Mouse (Mus musculus) mouse embryonic stem cell (cell line): Measurements from ENCODE around the gene Sept9.
"Not testable (repeated sequence)": the region's sequence is repeated elsewhere in the genome, so short reads cannot be mapped to it uniquely, and the experiment has no call there.

Experiments
- in situ Hi-C, 2 experiments: fragments of 300-500 bp; cut with MboI; formaldehyde crosslinking; loops; 1 replicate in 1 of 2; 3 replicates in 1 of 2; pipeline ENCODE4 v1.14.3; 2019 to 2020; ENCODE audit warnings: low sequenced_read_pairs in 2 of 2, low pct_unique_long_range_greater_than_20kb in 1 of 2, mixed read lengths in 1 of 2; ENCODE audit not compliant: unreplicated experiment in 1 of 2

Gene Sept9

GRCm38 (mm10) chr11:117324718-117325117, 125.3 kb downstream of the Sept9 start:
- in situ Hi-C loops, result not testable (repeated sequence)

GRCm38 (mm10) chr11:117325131-117325467, 125.6 kb downstream of the Sept9 start:
- in situ Hi-C loops, result no loop called here

- in situ Hi-C loops, result no loop called here
Observed at GRCm38 (mm10) chr11:117325468-117326139, 126.1 kb downstream of the Sept9 start.

GRCm38 (mm10) chr11:117326140-117326725, 126.8 kb downstream of the Sept9 start:
- in situ Hi-C loops, result no loop called here

- in situ Hi-C loops, result no loop called here
Observed at GRCm38 (mm10) chr11:117326867-117327600, 127.6 kb downstream of the Sept9 start.

- in situ Hi-C loops, result no loop called here
Observed at GRCm38 (mm10) chr11:117327633-117328032, 128.2 kb downstream of the Sept9 start.

- in situ Hi-C loops, result no loop called here
Observed at GRCm38 (mm10) chr11:117330076-117330950, 130.9 kb downstream of the Sept9 start.

GRCm38 (mm10) chr11:117330951-117331254, 131.4 kb downstream of the Sept9 start:
- in situ Hi-C loops, result no loop called here

GRCm38 (mm10) chr11:117331361-117332241, 132.1 kb downstream of the Sept9 start:
- in situ Hi-C loops, result no loop called here

DNA sequence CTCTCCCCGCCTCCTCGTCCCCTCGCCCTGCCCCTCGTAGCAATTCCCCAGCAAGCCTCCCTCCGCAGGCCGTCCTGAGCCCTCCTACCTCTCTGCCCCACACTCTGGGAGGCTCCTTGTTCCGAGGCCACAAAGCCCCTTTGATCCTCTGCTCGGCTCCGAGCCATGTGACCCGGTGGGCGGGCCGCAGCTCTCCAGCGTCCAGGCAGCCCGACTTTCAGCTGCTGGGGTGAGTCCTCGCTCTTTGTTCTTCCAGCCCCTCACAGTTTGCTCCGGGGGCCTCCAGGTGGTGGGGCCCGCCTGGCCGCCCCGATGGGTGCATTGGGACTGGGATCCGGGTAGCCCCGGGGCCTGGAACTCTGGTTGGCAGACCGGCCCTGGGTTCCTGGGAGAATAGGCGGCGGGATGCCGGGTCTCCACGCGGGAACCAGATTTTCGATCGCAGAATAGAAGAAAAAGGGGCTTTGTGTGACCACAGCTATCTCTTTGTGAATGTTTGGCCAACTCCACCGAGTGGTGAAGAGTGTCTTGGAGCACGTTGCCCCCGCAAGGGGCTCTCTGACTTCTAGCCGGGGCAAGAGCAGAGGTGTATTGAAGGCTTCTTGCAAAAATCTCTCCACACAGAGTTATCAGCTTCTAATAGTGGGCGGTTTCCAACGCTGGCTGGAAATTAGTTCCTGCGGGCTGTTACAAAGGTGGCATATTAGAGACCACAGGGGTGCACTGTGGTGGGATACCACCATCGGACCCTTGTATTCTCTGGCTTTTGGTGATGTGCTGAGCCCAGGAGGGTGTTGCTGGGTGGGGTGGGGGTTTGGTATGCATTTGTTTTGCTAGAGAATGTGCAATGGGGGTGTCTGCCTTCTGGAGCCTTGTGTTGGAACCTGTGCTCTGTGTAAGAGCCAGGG, 133.0 kb downstream of the Sept9 start:
- in situ Hi-C loops, result no loop called here

- in situ Hi-C loops, result no loop called here
Observed at GRCm38 (mm10) chr11:117333150-117333715, 133.8 kb downstream of the Sept9 start.

DNA sequence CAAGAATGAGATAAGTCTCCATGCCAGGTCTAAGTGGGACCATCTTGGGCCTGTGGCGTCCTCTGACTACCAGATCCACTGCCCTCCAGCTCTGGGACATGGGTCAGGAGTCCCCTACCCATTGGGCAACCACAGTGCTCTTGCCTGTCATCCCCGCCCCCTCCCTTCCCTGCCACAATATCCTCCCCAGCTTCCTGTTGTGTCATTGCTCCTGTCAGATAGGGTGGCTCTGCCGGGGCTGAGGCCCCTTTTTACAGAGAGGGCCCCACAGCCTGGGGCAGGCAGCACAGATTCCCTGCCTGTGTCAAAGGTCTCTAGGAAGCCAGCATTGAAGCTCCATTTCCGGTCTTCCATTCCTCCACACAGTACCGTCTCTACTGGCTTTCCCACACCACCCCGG, 134.6 kb downstream of the Sept9 start:
- in situ Hi-C loops, result no loop called here

- in situ Hi-C loops, result no loop called here
Observed at GRCm38 (mm10) chr11:117335146-117335545, 135.7 kb downstream of the Sept9 start.

DNA sequence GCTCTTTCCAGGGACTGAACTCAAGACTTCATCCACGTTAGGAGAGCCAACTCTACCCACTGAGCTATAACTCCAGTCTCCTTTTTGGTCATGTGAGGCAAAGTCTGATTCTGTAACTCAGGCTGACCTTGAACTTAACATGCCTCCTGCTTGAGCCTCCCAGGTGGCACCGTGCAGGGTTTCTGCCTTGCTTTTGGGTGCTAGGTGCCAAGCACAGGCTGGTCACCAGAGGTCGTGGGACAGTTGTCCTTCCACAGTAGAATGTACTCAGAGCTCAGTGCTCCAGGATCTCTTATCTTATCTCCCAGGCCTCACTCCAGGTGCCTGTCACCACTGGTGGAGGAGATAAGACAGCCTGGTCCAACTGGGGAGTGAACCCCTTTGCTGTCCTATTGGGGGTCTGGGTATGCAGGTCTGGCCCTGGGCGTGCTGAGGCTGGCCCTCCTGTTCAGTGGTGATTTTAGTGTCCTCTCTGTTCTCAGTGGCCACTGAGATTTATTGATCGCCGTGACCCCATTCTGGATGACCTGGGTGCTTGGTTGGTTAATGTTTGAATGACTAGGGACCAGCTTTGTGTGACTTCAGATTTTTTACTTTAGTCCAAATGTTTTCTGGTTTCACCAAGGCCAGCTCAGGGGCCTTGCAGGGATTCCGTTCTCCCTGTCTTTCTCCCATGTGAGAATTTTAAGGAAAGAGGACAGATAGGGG, 136.8 kb downstream of the Sept9 start:
- in situ Hi-C loops, result no loop called here

- in situ Hi-C loops, result no loop called here
Observed at GRCm38 (mm10) chr11:117337749-117338148, 138.3 kb downstream of the Sept9 start.

DNA sequence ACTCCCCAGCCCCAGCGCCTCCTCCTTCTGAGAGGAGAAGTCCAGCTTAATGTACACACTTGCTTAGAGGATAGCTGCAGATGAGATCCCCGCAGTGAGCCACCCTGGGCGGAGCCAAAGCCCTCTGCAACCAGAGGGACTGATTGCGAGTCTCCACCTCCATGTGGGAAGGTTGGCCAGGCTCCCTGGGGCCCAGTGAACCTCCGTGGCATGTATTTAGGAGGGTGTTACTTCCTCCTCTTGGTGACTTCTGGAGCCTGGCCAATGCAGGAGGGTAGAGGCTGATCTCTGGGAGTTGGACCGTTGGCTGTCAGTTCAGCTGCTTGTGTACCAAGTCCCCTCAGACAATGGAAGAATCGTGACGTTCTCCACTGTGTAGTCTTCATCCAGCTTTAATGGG, 139.0 kb downstream of the Sept9 start:
- in situ Hi-C loops, result no loop called here
